Mouse (Mus musculus) embryonic facial prominence, embryonic 15.5 days (tissue): ENCODE measurements around the gene Rrm2. TPM values are rescaled to one million over a fixed set of nuclear protein-coding genes. Genes with fewer than 3 reads are reported as not detected.

Experiments used
- ATAC-seq: fragments of 200-750 bp; cut with Nextera tagmentation; 2 replicates; pipeline ENCODE4 v1.8.0; 2017; ENCODE audit warnings: low read depth, moderate TSS enrichment; ENCODE audit not compliant: insufficient number of reproducible peaks, low FRiP score, low TSS enrichment
- H3K27ac ChIP-seq: fragments of 300-500 bp; sonication (generic); replicated peaks from 2 replicates; pipeline ENCODE4 v1.5.1; 2015; ENCODE audit warnings: mild to moderate bottlenecking, inconsistent platforms
- H3K27me3 ChIP-seq: fragments of 300-500 bp; sonication (generic); 2 replicates; pipeline ENCODE4 v1.6.1; 2015; ENCODE audit warnings: inconsistent platforms
- H3K36me3 ChIP-seq: fragments of 300-500 bp; sonication (generic); 2 replicates; pipeline ENCODE4 v1.6.1; 2015; ENCODE audit warnings: mild to moderate bottlenecking, inconsistent platforms
- H3K4me1 ChIP-seq: fragments of 300-500 bp; sonication (generic); 2 replicates; pipeline ENCODE4 v1.6.1; 2015; ENCODE audit warnings: inconsistent platforms
- H3K4me2 ChIP-seq: fragments of 300-500 bp; sonication (generic); replicated peaks from 2 replicates; pipeline ENCODE4 v1.6.1; 2015; ENCODE audit warnings: mild to moderate bottlenecking, inconsistent platforms
- H3K4me3 ChIP-seq: fragments of 300-500 bp; sonication (generic); replicated peaks from 2 replicates; pipeline ENCODE4 v1.5.1; 2015; ENCODE audit warnings: mild to moderate bottlenecking, inconsistent platforms
- H3K9ac ChIP-seq: fragments of 300-500 bp; sonication (generic); 2 replicates; pipeline ENCODE4 v1.6.1; 2015; ENCODE audit warnings: inconsistent platforms
- H3K9me3 ChIP-seq: fragments of 300-500 bp; sonication (generic); replicated peaks from 2 replicates; pipeline ENCODE4 v1.6.1; 2016; ENCODE audit warnings: inconsistent platforms
- WGBS: fragments of 180-500 bp; shearing (Covaris S2); methylation state at CpG from one replicate; pipeline ENCODE4 v1.1.7; 2015; 5-methylcytosine and 5-hydroxymethylcytosine counted together
- polyA plus RNA-seq: library from polyadenylated mRNA; unstranded; fragments of >200 nt; fragmentation: Nextera tagmentation; extraction: Ambion mirVana; gene quantifications from 2 replicates; pipeline ENCODE4 v1.2.1, GENCODE M21; 2015

The Rrm2 gene
- polyA plus RNA-seq, 1 experiment from 2014 or later, result 158 TPM

- Histone ChIP-seq H3K4me3 (peak overlapping the region; percentile 91), H3K36me3 (0 out of 2 replicates have a peak, but pooled peaks cover 2% of the 10 kb centered on the region), H3K4me2 (peak overlapping the region; percentile 97), H3K27me3 (no peaks in the 10 kb centered on the region), H3K9ac (no peak overlapping the region), H3K4me1 (peaks cover 46% of the 10 kb centered on the region), H3K9me3 (no peaks in the 10 kb centered on the region), H3K27ac (no peak overlapping the region)
- under 1% methylated on average over 27 of the region's 27 CpGs for WGBS
- ATAC-seq, result no peak
Measured at GRCm38 (mm10) chr12:24706764-24707479, 1.1 kb upstream of the Rrm2 start.

DNA sequence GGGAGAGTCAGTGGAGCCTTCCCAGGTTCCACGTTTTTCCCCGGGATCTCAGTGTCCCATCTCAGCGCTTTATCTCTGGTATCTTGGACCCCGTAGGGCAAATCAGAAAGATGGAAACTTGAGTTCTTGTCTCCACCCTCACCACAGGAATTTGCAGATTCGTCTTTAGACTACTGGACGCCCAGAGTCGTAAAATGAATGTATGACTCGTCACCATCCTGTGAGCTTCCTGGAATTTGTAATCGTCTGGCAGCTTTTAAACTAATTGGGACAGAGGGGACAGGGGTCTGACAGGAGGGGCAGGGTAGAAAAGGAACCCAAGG, 600 bp upstream of the Rrm2 start:
- Histone ChIP-seq H3K36me3 (peaks cover 7% of the 10 kb centered on the region; the same call in 1 of the 2 replicates), H3K4me2 (peak overlapping the region; percentile 97), H3K27me3 (no peaks in the 10 kb centered on the region), H3K4me1 (peaks cover 46% of the 10 kb centered on the region), H3K9ac (peak overlapping the region; percentile 13; the same call in 1 of the 2 replicates), H3K9me3 (no peaks in the 10 kb centered on the region), H3K4me3 (peak overlapping the region; percentile 91), H3K27ac (no peak overlapping the region)
- no peak for ATAC-seq
- WGBS, result under 1% methylated on average over 9 of the region's 9 CpGs

DNA sequence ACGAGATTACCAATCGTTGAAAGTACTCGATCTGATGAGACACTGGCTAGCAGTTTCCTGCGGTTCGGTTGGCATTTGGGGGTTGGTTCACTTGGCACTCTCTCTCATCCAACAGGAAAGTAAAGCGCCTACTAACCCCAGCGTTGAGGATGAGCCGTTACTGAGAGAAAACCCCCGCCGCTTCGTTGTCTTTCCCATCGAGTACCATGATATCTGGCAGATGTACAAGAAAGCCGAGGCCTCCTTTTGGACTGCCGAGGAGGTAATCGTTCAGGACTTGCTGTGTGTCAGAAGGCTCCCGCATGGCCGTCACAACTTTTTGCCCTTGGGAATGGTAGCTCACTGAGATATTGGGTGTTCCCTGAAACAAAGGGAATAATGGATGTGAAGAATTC, 780 bp downstream of the Rrm2 start:
- H3K4me3 ChIP-seq, result peak overlapping the region; percentile 91
- peak overlapping the region; percentile 83 for H3K27ac ChIP-seq
- H3K36me3 ChIP-seq, result peaks cover 11% of the 10 kb centered on the region; the same call in 1 of the 2 replicates
- H3K9me3 ChIP-seq, result no peaks in the 10 kb centered on the region
- peak overlapping the region; percentile 65 for H3K9ac ChIP-seq
- under 1% methylated on average over 17 of the region's 17 CpGs for WGBS
- peaks cover 46% of the 10 kb centered on the region for H3K4me1 ChIP-seq
- peak overlapping the region; percentile 97 for H3K4me2 ChIP-seq
- no peak for ATAC-seq
- no peaks in the 10 kb centered on the region for H3K27me3 ChIP-seq

DNA sequence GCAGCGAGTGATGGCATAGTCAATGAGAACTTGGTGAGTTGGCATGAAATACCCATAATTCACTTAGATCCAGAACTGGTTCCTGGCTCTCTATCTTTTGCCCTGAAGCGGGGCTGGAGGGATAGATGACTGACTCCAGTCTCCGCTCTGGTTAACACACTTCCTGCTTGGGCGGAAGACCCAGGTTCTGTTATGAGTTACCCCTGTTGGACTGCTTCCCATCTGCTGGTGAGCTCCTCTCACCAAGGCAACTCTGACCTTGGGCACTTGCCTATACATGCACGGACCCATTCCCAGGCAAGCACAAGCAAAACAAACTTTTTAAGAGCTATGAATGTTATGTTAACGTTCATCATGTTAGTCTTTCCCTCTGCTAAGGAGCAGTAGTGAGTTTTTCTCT, 1.4 kb downstream of the Rrm2 start:
- H3K27ac ChIP-seq, result peak overlapping the region; percentile 83
- peak overlapping the region; percentile 97 for H3K4me2 ChIP-seq
- peak overlapping the region; percentile 65; the same call in 1 of the 2 replicates for H3K9ac ChIP-seq
- H3K27me3 ChIP-seq, result no peaks in the 10 kb centered on the region
- WGBS, result 9% methylated on average over 6 of the region's 6 CpGs
- peaks cover 46% of the 10 kb centered on the region for H3K4me1 ChIP-seq
- no peaks in the 10 kb centered on the region for H3K9me3 ChIP-seq
- no peak for ATAC-seq
- H3K4me3 ChIP-seq, result peak overlapping the region; percentile 91
- H3K36me3 ChIP-seq, result peaks cover 15% of the 10 kb centered on the region; the same call in 1 of the 2 replicates

GRCm38 (mm10) chr12:24709831-24710508, 1.9 kb downstream of the Rrm2 start:
- WGBS, result 24% methylated on average over 5 of the region's 5 CpGs
- peak overlapping the region; percentile 91 for H3K4me3 ChIP-seq
- H3K9ac ChIP-seq, result no peak overlapping the region
- H3K4me2 ChIP-seq, result peak overlapping the region; percentile 97
- H3K27ac ChIP-seq, result peak overlapping the region; percentile 83; the same call in 1 of the 2 replicates
- peaks cover 17% of the 10 kb centered on the region; the same call in 1 of the 2 replicates for H3K36me3 ChIP-seq
- peaks cover 46% of the 10 kb centered on the region for H3K4me1 ChIP-seq
- ATAC-seq, result no peak
- H3K27me3 ChIP-seq, result no peaks in the 10 kb centered on the region
- no peaks in the 10 kb centered on the region for H3K9me3 ChIP-seq

GRCm38 (mm10) chr12:24710672-24711071, 2.6 kb downstream of the Rrm2 start:
- Histone ChIP-seq H3K27me3 (no peaks in the 10 kb centered on the region), H3K27ac (peak overlapping the region; percentile 40), H3K4me2 (peak overlapping the region; percentile 21; the same call in 1 of the 2 replicates), H3K9me3 (no peaks in the 10 kb centered on the region), H3K36me3 (peaks cover 17% of the 10 kb centered on the region; the same call in 1 of the 2 replicates), H3K4me3 (no peak overlapping the region; the same call in 1 of the 2 replicates), H3K9ac (no peak overlapping the region), H3K4me1 (peaks cover 46% of the 10 kb centered on the region)
- WGBS, result 63% methylated on average over 5 of the region's 5 CpGs
- no peak for ATAC-seq

GRCm38 (mm10) chr12:24712396-24712795, 4.4 kb downstream of the Rrm2 start:
- Histone ChIP-seq H3K9ac (no peak overlapping the region), H3K4me3 (no peak overlapping the region), H3K4me1 (peaks cover 34% of the 10 kb centered on the region), H3K4me2 (no peak overlapping the region), H3K27me3 (no peaks in the 10 kb centered on the region), H3K27ac (no peak overlapping the region), H3K9me3 (no peaks in the 10 kb centered on the region), H3K36me3 (peaks cover 17% of the 10 kb centered on the region; the same call in 1 of the 2 replicates)
- ATAC-seq, result no peak
- 76% methylated on average over 8 of the region's 8 CpGs for whole genome bisulfite sequencing

DNA sequence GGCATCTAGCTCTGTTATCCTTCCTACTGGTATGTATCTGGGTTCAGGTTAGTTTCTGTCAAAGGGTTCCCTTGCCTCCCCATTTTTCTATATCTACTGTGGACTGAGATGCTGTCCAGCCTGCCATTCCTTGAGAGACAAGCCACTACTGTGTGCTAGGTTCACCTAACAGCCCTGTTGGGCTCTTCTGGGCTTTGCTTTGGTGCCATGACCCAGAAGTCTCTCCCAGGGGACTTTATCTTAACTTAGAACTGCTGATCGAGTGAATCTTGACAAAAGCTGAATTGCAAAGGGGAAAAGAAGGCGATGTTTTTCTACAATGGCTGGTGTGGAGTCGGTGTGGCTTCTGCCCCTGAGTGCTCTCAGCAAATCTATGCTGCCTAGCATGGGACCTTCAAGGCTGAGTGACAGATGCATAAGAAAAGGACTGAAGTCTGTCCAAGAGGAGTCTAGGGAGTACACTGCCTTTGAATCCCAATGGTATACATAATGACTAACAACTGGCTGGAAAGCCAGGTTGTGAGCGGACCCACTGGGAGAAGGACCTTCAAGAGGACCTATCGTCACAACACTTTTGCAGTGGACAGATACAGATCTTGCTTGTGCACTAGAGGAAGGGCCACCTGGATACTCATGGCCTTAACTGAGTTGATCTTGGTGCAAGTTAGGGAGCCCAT, 6.7 kb downstream of the Rrm2 start:
- Histone ChIP-seq H3K4me3 (no peak overlapping the region), H3K4me2 (no peak overlapping the region), H3K36me3 (peaks cover 17% of the 10 kb centered on the region; the same call in 1 of the 2 replicates), H3K27ac (no peak overlapping the region), H3K4me1 (peaks cover 17% of the 10 kb centered on the region), H3K9me3 (no peaks in the 10 kb centered on the region), H3K27me3 (no peaks in the 10 kb centered on the region), H3K9ac (no peak overlapping the region)
- 72% methylated on average over 5 of the region's 5 CpGs for WGBS
- ATAC-seq, result no peak

- Histone ChIP-seq H3K4me2 (no peak overlapping the region), H3K4me3 (no peak overlapping the region), H3K36me3 (peaks cover 17% of the 10 kb centered on the region; the same call in 1 of the 2 replicates), H3K27ac (no peak overlapping the region), H3K27me3 (no peaks in the 10 kb centered on the region), H3K9ac (no peak overlapping the region), H3K9me3 (no peaks in the 10 kb centered on the region), H3K4me1 (peaks cover 14% of the 10 kb centered on the region)
- no peak for ATAC-seq
- 58% methylated on average over 2 of the region's 2 CpGs for WGBS
Measured at GRCm38 (mm10) chr12:24715268-24715896, 7.3 kb downstream of the Rrm2 start.

DNA sequence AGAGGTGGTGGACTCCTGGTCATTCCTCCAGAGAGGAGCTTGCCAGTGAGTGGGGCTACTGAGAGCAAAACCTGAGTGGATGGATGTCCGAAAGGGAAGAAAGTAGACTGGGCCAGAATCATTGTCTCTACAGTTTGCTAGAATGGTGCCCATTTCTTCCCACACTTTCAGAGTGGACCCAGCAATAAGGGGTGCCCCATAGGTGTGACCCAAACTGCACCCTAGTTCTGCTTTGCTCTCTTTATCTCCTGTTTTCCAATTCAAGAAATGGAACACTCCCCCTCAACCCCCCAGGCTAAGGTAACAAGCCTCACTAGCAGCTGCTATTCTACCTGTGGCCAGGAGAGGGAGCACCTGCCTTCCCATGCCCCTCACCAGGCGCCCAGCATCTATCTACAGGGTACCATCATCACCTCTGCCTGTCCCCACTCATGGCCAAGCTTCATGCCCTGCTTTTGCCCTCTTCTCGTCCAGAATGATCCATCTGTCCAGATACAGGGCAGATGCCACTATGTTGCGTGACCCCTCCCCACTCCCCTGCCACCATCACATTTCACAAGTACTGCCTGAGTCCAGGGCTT, 8.8 kb downstream of the Rrm2 start:
- no peak overlapping the region for H3K4me3 ChIP-seq
- H3K4me1 ChIP-seq, result peaks cover 1% of the 10 kb centered on the region; the same call in 1 of the 2 replicates
- 53% methylated on average over 4 of the region's 4 CpGs for WGBS
- H3K9ac ChIP-seq, result no peak overlapping the region
- no peak for ATAC-seq
- H3K36me3 ChIP-seq, result peaks cover 16% of the 10 kb centered on the region; the same call in 1 of the 2 replicates
- H3K9me3 ChIP-seq, result no peaks in the 10 kb centered on the region
- no peak overlapping the region for H3K27ac ChIP-seq
- no peaks in the 10 kb centered on the region for H3K27me3 ChIP-seq
- no peak overlapping the region for H3K4me2 ChIP-seq
